Mouse (Mus musculus) cerebral cortex, adult 2 months (tissue): Measurements from ENCODE around the gene Kcnj9.

Experiments used
- WGBS: fragments of 180-500 bp; shearing (Covaris S2); methylation state at CpG from one replicate; pipeline ENCODE4 v1.1.7; 2018; 5-methylcytosine and 5-hydroxymethylcytosine counted together

The Kcnj9 gene

DNA sequence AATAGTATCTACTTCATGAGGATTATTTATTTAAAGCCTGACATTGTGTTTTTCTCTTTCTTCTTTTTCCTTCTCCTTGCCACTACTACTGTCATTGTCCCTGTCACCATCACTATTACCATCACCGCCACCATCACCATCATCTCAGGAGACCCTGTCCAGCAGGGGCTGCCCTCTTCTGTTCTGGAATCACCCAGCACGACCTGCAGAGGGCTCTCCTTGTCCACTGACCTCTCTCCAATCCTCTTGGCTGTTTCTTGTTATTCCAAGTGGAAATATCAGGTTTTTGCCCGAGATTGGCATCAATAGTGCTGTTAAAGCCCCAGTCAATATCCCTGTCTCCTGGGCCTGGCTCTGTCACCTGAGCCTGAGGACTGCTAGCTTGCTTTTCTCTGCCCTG, 4.4 kb upstream of the Kcnj9 start:
- 32% methylated on average over 3 of the region's 3 CpGs for WGBS

- 98% methylated on average over 2 of the region's 2 CpGs for WGBS
Observed at GRCm38 (mm10) chr1:172332925-172333324, 3.8 kb upstream of the Kcnj9 start.

GRCm38 (mm10) chr1:172331422-172331947, 2.4 kb upstream of the Kcnj9 start:
- 33% methylated on average over 8 of the region's 8 CpGs for WGBS

- WGBS = 68% methylated on average over 6 of the region's 6 CpGs
Observed at GRCm38 (mm10) chr1:172329616-172330015, 498 bp upstream of the Kcnj9 start.

DNA sequence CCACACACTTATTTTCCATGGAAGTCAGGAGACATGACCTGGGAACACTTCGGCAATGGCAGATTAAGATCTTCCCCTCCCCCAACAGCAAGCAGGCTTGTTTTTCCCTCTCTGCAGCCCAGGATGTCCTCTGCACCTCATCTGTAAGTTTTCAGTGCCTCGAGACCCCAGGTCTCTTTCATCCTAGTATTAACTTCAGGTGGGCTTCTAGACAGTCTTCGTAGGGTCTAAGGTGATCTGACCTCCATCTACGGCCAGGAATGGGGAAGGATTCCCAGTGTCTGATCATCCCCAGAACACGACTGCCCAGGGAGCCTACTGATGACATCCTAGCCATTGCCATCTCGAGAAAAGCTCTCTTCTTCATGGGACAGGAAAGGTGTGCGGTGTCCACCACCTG, 657 bp downstream of the Kcnj9 start:
- 43% methylated on average over 7 of the region's 7 CpGs for WGBS

- 47% methylated on average over 3 of the region's 3 CpGs for WGBS
Observed at GRCm38 (mm10) chr1:172328041-172328440, 1.1 kb downstream of the Kcnj9 start.

DNA sequence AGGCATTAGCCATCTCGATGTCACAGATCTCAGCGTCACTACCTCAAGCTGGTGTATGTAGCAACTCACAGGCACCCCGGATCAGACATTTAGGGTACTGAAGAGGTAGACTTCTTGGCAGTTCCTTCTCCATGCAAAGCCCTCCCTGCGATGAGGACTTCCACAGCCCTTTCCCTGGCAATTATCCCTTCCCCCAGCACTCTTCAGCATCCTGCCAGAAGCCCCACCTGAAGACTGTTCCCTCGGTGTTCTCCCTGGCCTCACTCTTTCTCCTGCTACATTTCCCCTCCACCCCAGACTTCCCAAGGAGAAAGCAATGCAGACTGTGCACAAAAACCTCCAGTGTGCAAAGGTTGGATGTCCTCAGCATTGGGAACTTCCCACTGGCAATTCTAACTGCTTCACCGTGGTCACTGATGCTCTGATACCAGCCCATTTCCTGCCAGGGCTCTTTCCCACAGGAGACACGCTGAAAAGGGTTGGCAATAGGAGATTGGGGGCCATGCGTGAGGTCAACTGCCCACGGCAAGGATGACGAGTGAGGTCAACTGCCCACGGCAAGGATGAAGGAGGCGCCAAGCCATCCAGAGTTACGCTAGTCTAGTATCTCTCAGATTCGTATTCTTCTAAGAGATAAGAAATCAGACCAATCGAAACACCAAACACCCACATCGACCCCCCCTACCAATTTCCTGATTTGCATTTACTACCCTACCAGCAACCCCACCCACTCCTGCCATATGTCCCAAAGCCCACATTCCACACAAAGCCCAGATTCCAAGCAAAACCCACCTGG, 1.7 kb downstream of the Kcnj9 start:
- WGBS = 56% methylated on average over 16 of the region's 16 CpGs

DNA sequence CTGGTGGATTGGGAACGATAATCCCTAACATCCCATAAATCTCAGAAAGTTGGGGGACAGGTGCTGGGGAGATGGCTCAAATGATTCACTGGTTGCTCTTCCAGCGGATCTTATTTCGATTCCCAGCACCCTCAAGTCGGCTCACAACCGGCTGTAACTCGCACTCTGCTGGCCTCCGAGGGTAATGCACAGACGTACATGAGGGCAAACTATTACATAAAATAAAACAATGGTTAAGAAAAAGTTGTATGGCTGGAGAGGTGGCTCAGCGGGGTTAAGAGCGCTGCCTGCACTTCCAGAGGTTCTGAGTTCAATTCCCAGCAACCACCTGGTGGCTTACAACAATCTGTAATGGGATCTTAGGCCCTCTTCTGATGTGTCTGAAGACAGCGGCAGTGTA, 2.4 kb downstream of the Kcnj9 start:
- WGBS = 61% methylated on average over 11 of the region's 11 CpGs

DNA sequence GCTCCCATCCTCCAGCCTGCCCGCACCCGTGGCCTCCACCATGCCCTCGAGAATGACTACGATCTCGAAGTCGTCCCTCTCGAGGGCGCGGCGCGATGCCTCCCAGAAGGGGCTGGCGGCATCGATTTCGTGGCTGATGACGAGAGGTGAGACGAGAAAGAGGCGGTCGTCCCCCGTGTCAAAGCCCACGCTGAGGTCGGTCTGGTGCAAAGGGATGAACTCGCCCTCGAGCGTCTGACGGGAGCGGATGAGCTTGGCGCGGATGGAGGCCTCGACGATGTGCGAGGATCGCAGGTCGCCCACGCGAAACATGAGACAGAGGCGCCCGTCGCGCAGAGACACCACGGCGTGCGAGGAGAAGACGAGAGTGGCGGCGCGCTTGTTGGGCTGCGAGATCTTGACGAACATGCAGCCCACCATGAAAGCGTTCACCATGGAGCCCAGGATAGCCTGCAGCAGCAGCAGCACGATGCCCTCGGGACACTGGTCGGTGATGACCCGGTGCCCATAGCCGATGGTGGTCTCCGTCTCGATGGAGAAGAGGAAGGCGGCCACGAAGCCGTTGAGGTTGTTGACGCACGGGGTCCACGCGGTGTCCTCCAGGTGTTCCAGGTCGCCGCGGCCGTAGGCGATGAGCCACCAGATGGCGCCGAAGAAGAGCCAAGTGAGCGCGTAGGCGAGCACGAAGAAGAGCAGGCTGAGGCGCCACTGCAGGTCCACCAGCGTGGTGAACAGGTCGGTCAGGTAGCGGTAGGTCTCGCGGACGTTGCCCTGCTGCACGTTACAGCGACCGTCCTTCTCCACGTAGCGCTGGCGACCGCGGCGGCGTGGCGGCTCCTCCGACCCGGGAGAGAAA, 3.2 kb downstream of the Kcnj9 start:
- WGBS = 21% methylated on average over 94 of the region's 94 CpGs

GRCm38 (mm10) chr1:172324725-172325124, 4.4 kb downstream of the Kcnj9 start:
- WGBS = 20% methylated on average over 7 of the region's 7 CpGs

DNA sequence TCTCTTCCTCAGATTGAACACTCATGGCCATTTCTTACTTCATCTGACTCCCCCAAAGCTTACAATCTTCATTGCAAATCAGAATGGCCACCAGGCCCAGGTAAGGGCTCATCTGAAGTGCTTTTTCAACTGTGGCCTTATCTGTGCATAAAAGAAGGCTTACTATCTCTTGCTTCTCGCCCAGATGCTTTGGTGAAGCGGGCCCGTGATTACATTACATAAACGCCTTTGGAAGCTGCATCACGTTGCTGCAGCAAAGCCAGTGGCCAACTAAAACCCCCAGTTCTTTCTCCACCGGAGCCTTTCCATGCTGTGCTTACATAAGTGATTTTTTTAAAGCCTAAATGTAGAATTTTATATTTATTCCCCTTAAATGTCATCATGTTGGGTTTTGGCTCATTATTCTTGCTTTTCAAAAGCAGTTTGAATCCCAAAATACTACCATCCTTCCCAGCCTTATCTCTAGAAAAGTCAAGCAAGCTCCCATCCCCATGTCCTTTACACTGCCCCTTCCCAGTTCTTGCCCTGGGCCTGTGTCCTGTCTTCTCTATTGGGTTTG, 5.2 kb downstream of the Kcnj9 start:
- WGBS = 34% methylated on average over 6 of the region's 6 CpGs

GRCm38 (mm10) chr1:172323298-172323697, 5.8 kb downstream of the Kcnj9 start:
- WGBS = 38% methylated on average over 5 of the region's 5 CpGs

GRCm38 (mm10) chr1:172322725-172323124, 6.4 kb downstream of the Kcnj9 start:
- 38% methylated on average over 13 of the region's 13 CpGs for WGBS

GRCm38 (mm10) chr1:172319921-172320411, 9.2 kb downstream of the Kcnj9 start:
- 16% methylated on average over 5 of the region's 5 CpGs for WGBS

GRCm38 (mm10) chr1:172319346-172319745, 9.8 kb downstream of the Kcnj9 start:
- WGBS = 59% methylated on average over 7 of the region's 7 CpGs

DNA sequence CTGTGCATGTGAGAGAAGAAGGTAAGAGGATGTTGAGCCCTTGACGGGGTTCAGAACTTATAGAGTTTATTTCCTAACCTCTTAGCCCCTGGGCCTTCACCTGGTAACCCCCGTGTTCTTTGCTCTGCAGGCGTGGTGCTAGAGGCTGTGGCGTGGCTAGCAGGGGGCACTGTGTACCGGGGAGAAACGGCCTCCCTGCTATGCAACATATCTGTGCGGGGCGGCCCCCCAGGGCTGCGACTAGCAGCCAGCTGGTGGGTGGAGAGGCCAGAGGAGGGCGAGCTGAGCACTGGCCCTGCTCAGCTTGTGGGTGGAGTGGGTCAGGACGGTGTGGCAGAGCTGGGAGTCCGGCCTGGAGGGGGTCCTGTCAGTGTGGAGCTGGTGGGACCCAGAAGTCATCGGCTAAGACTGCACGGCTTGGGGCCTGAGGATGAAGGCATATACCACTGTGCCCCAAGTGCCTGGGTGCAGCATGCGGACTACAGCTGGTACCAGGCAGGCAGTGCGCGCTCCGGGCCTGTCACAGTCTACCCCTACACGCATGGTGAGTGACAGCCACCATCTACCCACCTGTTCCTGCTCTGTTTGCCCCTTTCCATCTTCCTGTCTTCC, 10.6 kb downstream of the Kcnj9 start:
- WGBS = 58% methylated on average over 19 of the region's 19 CpGs

- WGBS = 56% methylated on average over 15 of the region's 15 CpGs
Observed at GRCm38 (mm10) chr1:172317946-172318345, 11.2 kb downstream of the Kcnj9 start.

DNA sequence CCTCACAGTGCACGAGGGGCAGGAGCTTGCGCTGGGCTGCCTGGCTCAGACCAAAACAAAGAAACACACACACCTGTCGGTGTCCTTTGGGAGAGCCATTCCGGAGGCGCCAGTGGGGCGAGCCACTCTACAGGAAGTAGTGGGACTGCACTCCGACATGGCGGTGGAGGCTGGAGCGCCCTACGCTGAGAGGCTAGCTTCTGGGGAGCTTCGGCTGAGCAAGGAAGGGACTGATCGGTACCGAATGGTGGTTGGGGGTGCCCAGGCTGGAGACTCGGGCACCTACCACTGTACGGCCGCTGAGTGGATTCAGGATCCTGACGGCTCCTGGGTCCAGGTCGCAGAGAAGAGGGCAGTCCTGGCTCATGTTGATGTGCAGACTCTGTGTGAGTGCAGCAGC, 11.7 kb downstream of the Kcnj9 start:
- WGBS = 73% methylated on average over 18 of the region's 18 CpGs

- WGBS = 43% methylated on average over 3 of the region's 3 CpGs
Observed at GRCm38 (mm10) chr1:172314911-172315310, 14.2 kb downstream of the Kcnj9 start.

- 31% methylated on average over 10 of the region's 10 CpGs for WGBS
Observed at GRCm38 (mm10) chr1:172313613-172314411, 15.3 kb downstream of the Kcnj9 start.
